Mouse (Mus musculus) forebrain, embryonic 12.5 days (tissue): ENCODE measurements at regions not wholly inside any gene's neighbourhood (a gene's known extent, or its start where the extent isn't known, plus 50 kb on each side); places are given as distances from the start of the nearest gene placed in this dataset.
A peak's percentile ranks its signal among the peaks of the same experiment; 100 is the strongest.
"Not testable (repeated sequence)": the region's sequence is repeated elsewhere in the genome, so short reads cannot be mapped to it uniquely, and the experiment has no call there.

ENCODE experiments used
- ATAC-seq: fragments of 200-750 bp; cut with Nextera tagmentation; 2 replicates; pipeline ENCODE4 v1.8.0; 2017; ENCODE audit warnings: moderate TSS enrichment; ENCODE audit not compliant: low FRiP score
- H3K27ac ChIP-seq: fragments of 300-500 bp; sonication (generic); 2 replicates; pipeline ENCODE4 v1.5.1; 2016; ENCODE audit warnings: mild to moderate bottlenecking
- H3K27me3 ChIP-seq: fragments of 300-500 bp; sonication (generic); 2 replicates; pipeline ENCODE4 v1.6.1; 2016; ENCODE audit warnings: mild to moderate bottlenecking
- H3K36me3 ChIP-seq: fragments of 300-500 bp; sonication (generic); replicated peaks from 2 replicates; pipeline ENCODE4 v1.6.1; 2016; ENCODE audit warnings: mild to moderate bottlenecking
- H3K4me1 ChIP-seq: fragments of 300-500 bp; sonication (generic); 2 replicates; pipeline ENCODE4 v1.6.1; 2016
- H3K4me2 ChIP-seq: fragments of 300-500 bp; sonication (generic); 2 replicates; pipeline ENCODE4 v1.6.1; 2016; ENCODE audit warnings: mild to moderate bottlenecking, moderate library complexity
- H3K4me3 ChIP-seq: fragments of 300-500 bp; sonication (generic); replicated peaks from 2 replicates; pipeline ENCODE4 v1.5.1; 2016; ENCODE audit warnings: mild to moderate bottlenecking
- H3K9ac ChIP-seq: fragments of 300-500 bp; sonication (generic); 2 replicates; pipeline ENCODE4 v1.6.1; 2016; ENCODE audit warnings: mild to moderate bottlenecking
- H3K9me3 ChIP-seq: fragments of 300-500 bp; sonication (generic); 2 replicates; pipeline ENCODE4 v1.6.1; 2016
- WGBS: fragments of 180-500 bp; shearing (Covaris S2); methylation state at CpG from one replicate; pipeline ENCODE4 v1.1.7; 2016; 5-methylcytosine and 5-hydroxymethylcytosine counted together

DNA sequence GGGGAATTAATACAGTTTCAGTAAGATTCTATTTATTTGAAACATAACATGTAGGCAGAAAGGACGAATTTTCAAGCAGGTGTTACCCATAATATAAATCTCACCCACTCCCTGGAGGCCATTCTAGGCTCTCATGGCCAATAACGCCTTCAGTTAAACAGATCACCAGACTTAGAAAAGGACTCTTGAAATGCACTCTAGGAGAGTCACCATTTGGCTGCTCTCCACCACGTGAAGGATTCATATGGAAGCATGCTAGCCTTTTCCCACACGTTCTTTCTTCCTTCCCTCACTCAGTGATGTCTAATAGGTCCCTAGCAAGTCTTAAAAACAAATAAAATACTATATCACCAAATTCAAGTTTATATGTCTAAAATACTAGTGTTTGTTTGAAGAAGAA, 367.7 kb downstream of the Tox3 start:
- Histone ChIP-seq H3K4me3 (no peak overlapping the region), H3K36me3 (no peaks in the 10 kb centered on the region), H3K4me1 (no peaks in the 10 kb centered on the region), H3K27me3 (no peaks in the 10 kb centered on the region), H3K27ac (no peak overlapping the region), H3K9me3 (no peaks in the 10 kb centered on the region), H3K9ac (no peak overlapping the region), H3K4me2 (no peak overlapping the region)
- no peak for ATAC-seq
- WGBS: 81% methylated on average over 4 of the region's 4 CpGs

DNA sequence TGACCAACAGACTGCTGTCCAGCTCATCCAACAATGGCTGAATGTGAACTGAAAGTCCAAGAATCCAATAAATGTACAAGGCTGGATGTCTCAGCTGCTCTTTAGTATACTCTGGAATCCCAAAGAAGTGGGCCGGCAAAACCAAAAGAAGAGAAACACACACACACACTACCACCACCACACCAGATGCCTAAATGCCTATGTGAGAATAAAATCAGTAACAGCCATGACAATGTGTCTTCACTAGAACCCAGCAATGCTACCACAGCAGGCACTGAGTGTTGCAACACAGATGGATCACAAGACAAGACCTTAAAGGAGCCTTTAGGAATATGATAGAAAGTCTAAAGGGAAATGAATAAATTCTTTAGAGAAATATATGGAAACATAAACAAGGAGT, 385.3 kb downstream of the Tox3 start:
- Histone ChIP-seq H3K36me3 (no peaks in the 10 kb centered on the region), H3K27ac (no peak overlapping the region), H3K4me2 (no peak overlapping the region), H3K9ac (no peak overlapping the region), H3K4me1 (no peaks in the 10 kb centered on the region), H3K4me3 (no peak overlapping the region), H3K27me3 (no peaks in the 10 kb centered on the region), H3K9me3 (no peaks in the 10 kb centered on the region)
- ATAC-seq: no peak
- WGBS: 83% methylated on average over 1 of the region's 1 CpGs

DNA sequence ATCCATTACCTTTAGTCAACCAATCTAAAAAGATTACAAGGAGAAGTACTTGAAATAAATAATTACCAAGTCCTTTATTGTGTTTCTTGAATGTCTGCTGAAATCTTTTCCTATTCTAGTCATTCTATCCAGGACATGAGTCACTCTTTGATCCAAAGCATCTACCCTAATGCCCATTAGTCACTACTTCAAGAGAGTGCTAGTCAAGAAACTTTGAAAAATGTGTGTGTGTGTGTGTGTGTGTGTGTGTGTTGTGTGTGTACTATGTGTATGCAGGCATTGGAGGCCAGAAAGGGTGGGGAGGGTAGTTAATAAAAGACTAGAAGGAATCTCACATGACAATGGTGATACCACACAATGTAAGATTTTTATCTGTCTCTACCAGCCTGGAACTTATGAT, 390.7 kb downstream of the Tox3 start:
- H3K36me3 ChIP-seq: no peaks in the 10 kb centered on the region
- H3K4me3 ChIP-seq: no peak overlapping the region
- H3K27ac ChIP-seq: no peak overlapping the region
- H3K4me2 ChIP-seq: no peak overlapping the region
- H3K9me3 ChIP-seq: no peaks in the 10 kb centered on the region
- H3K9ac ChIP-seq: no peak overlapping the region
- no peak for ATAC-seq
- peaks cover 10% of the 10 kb centered on the region for H3K4me1 ChIP-seq
- no peaks in the 10 kb centered on the region for H3K27me3 ChIP-seq

DNA sequence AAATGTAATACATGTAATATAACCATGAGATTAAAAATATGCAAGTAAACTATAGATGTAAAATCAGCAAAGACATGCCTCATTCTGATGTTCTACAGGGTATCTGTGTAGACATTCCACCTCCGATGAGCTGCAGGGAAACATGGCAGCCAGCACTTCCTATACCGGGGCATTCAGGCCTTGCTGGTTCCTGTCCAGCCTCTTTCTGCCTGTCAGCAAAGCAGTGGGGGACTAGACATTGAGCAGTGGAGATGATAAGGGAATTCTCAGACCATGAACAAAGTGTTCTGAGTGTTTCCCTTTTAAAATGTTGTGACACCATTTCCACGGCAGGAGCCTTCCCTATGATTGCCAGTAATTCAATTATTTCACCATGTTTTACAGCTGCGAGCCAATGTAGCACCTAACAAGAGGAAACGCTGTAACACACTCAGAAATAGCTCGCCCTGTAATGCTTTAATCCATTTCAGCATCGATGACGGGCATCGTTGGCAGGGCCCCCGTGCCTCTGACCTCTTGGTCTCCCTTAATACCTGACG, 391.6 kb downstream of the Tox3 start:
- H3K4me2 ChIP-seq: no peak overlapping the region
- H3K27ac ChIP-seq: no peak overlapping the region
- 27% methylated on average over 11 of the region's 11 CpGs for WGBS

DNA sequence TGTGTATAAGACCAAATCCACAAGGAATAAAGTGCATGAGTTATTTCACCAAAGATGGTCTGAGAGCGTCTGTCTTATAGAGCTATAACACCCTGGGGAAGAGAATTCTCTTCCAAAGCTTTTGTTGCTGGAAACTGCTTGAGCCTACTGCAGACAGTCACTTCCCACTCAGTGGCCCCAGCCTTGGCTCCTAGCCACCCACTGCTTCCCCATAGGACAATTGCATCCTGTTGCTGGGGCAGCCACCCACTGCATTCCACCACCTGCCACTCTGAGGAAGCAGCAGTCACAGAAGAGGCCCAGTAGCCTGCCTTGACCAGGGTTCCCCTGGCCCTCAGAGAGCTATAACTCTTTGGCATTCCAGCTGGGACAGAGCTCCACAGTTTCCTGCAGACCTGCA, 409.3 kb downstream of the Tox3 start:
- Histone ChIP-seq H3K4me2 (no peak overlapping the region), H3K9ac (no peak overlapping the region), H3K36me3 (no peaks in the 10 kb centered on the region), H3K27me3 (no peaks in the 10 kb centered on the region), H3K4me1 (no peaks in the 10 kb centered on the region), H3K27ac (no peak overlapping the region), H3K9me3 (peaks cover 3% of the 10 kb centered on the region; the same call in 1 of the 2 replicates), H3K4me3 (no peak overlapping the region)
- no peak for ATAC-seq
- 94% methylated on average over 1 of the region's 1 CpGs for WGBS

More for the DNA sequence above, 391.6 kb downstream of the Tox3 start:
- H3K4me1 ChIP-seq: peaks cover 10% of the 10 kb centered on the region
- H3K27me3 ChIP-seq: no peaks in the 10 kb centered on the region
- H3K9me3 ChIP-seq: no peaks in the 10 kb centered on the region
- no peak overlapping the region for H3K9ac ChIP-seq
- no peak for ATAC-seq
- H3K36me3 ChIP-seq: no peaks in the 10 kb centered on the region
- H3K4me3 ChIP-seq: no peak overlapping the region

DNA sequence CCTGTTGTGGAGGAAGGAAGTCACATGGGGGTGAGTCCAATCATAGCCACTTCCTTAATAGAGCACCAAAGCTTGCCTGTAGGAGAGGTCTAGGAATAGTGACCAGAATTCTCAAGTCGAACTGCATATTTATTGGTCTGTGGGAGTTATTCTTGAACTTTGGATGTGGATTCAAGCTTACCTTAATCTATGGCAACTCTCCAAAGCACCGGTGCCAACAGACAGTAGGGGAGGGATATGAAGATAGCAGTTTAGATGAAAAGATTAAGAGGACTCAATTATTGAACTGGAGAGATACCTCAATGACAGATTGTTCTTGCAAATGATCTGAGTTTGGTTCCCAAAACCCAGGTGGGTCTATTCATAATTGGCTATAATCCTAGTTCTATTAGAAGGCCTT, 413.6 kb downstream of the Tox3 start:
- Histone ChIP-seq H3K4me1 (no peaks in the 10 kb centered on the region), H3K27ac (no peak overlapping the region), H3K36me3 (no peaks in the 10 kb centered on the region), H3K4me3 (no peak overlapping the region), H3K4me2 (no peak overlapping the region), H3K9ac (no peak overlapping the region), H3K27me3 (no peaks in the 10 kb centered on the region), H3K9me3 (peaks cover 3% of the 10 kb centered on the region; the same call in 1 of the 2 replicates)
- ATAC-seq: no peak
- 93% methylated on average over 2 of the region's 2 CpGs for WGBS

DNA sequence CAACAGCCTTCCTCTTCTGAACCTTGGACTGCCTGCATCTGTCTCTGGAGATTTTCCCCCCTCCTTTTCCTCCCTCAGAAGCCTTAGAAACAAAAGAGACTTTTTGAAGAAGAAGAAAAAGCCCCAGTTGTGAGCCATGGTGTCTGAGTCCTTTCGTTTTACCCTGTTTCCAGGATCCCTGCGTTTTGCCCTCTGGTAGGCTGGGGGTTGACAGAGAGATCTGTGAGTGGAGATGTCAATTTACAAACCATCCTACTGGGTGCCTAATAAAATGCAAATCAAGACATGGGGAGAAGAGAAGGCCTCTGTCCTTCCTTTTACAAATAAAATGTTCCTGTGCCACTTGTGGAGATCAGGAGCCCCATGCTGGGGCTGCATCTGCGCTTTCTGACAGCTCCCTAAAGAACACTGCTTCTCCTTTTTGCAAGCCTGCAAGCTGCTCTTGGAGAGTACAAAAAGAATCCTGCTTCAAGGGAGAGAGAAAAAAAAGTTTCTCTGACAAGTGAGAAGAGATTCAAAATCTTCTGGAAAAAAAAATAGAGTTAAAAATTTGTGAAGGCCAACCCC, 421.4 kb downstream of the Tox3 start:
- Histone ChIP-seq H3K27ac (peak overlapping the region; percentile 76), H3K4me1 (peaks cover 20% of the 10 kb centered on the region), H3K9ac (no peak overlapping the region; the same call in 1 of the 2 replicates), H3K4me2 (no peak overlapping the region), H3K9me3 (no peaks in the 10 kb centered on the region), H3K4me3 (no peak overlapping the region), H3K27me3 (no peaks in the 10 kb centered on the region), H3K36me3 (no peaks in the 10 kb centered on the region)
- 0 out of 2 replicates have a peak, but pooled peaks have one; percentile 33 for ATAC-seq
- WGBS: 9% methylated on average over 3 of the region's 3 CpGs

DNA sequence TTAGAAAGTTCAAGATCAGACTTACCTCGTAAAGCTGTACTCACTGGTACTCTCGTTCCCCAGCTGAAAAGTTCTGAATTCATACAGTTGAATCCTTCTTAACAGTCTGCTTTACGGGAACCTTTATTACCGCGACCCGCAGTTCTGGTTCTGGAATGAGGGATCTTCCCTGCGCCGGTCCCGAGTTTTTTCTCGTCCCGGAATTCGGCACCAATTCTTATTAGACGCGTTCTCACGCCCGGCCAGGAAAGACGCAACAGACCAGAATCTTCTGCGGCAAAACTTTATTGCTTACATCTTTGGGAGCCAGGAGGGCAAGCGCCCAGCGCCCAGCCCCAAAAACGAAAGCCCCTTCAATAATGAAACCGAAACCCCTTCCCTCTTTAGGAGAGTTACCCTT, 423.4 kb downstream of the Tox3 start:
- H3K9me3 ChIP-seq, H3K4me2 ChIP-seq, H3K36me3 ChIP-seq, H3K27ac ChIP-seq, H3K27me3 ChIP-seq, H3K4me3 ChIP-seq, ATAC-seq, H3K9ac ChIP-seq: not testable (repeated sequence)
- H3K4me1 ChIP-seq: peaks cover 20% of the 10 kb centered on the region
- 97% methylated on average over 11 of the region's 22 CpGs for WGBS

DNA sequence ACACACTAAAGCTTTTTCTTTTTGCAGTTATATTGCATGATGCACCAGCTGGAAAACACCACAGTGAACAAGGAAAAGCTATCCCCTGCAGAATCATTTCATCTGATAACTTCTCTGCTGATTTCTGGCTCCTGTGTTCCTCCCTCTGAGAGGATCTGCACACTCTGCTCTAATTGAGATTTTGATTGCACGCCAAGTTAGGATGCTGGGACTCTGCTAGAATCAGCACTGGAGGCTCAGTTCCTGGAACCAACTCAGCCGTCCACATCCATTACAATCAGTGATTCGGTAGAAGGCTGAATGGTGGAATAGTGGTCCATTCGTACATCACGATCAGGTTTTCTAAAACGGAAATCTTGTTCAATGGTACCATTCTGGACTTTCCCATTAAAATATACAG, 434.1 kb downstream of the Tox3 start:
- 94% methylated on average over 6 of the region's 6 CpGs for WGBS
- H3K4me3 ChIP-seq: no peak overlapping the region
- no peaks in the 10 kb centered on the region for H3K27me3 ChIP-seq
- no peaks in the 10 kb centered on the region for H3K36me3 ChIP-seq
- no peak overlapping the region for H3K4me2 ChIP-seq
- H3K27ac ChIP-seq: no peak overlapping the region
- ATAC-seq: no peak
- no peaks in the 10 kb centered on the region for H3K4me1 ChIP-seq
- no peak overlapping the region for H3K9ac ChIP-seq
- H3K9me3 ChIP-seq: no peaks in the 10 kb centered on the region

DNA sequence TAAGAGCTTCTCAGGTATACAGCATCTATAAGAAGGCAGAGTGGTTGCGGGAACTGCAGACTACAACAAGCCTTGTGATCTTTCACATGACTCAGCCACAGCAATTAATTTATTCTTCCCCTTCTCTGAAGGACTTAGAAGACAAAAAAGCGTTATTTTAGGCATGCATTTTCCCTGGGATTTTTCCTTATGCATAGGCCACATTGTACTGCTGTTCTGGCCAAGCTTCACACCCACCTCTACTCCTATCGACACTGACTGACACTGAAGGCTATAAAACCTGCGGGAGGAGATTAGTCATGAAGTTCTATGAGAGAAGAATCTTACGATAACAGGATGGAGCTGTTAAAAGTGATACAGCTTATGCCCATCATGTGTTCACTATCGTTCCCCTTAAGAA, 441.9 kb downstream of the Tox3 start:
- H3K4me2 ChIP-seq: no peak overlapping the region
- no peak overlapping the region for H3K9ac ChIP-seq
- no peaks in the 10 kb centered on the region for H3K9me3 ChIP-seq
- no peak overlapping the region for H3K27ac ChIP-seq
- H3K27me3 ChIP-seq: no peaks in the 10 kb centered on the region
- no peaks in the 10 kb centered on the region for H3K36me3 ChIP-seq
- WGBS: 74% methylated on average over 6 of the region's 6 CpGs
- peaks cover 20% of the 10 kb centered on the region for H3K4me1 ChIP-seq
- H3K4me3 ChIP-seq: no peak overlapping the region
- ATAC-seq: no peak

DNA sequence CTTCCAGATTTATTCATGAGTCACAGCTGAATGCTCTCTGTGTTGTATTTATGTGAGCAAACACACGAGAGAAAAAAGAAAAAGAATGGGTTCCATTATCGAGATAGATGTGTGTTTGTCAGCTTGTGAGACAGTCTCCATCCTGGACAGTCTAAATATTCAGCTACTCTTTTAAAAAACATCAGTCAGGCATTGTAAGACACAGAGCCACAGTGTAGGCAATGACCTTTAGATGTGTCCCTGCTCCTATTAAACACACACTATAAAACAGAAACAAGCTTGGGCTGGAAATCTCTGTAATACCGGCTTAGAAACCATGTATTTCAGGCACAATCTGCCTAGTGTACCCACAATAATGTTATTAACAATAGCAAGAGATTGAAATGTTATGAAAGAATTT, 442.6 kb downstream of the Tox3 start:
- H3K4me3 ChIP-seq: no peak overlapping the region
- no peaks in the 10 kb centered on the region for H3K9me3 ChIP-seq
- peaks cover 20% of the 10 kb centered on the region for H3K4me1 ChIP-seq
- no peak overlapping the region for H3K9ac ChIP-seq
- no peak overlapping the region for H3K27ac ChIP-seq
- 46% methylated on average over 3 of the region's 3 CpGs for WGBS
- no peaks in the 10 kb centered on the region for H3K36me3 ChIP-seq
- no peaks in the 10 kb centered on the region for H3K27me3 ChIP-seq
- no peak overlapping the region for H3K4me2 ChIP-seq
- no peak for ATAC-seq

DNA sequence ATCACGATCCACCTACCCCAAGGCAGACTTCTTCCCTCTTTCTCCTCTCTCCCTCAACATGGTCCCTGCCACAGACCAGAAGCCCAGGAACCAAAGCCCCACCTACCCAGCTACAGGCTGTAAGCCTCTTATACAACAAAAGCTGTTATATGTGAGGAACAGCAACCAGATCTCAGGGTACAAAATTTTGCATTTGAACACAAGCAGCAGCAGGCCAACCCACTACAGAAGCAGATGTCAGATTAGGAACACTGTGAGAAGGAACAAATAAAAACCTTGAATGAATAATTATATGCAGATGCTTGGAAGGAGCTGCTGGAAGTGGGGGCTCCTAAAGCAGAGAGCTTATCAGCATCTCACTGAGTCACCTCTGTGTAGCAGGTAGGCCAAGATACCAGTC, 444.8 kb downstream of the Tox3 start:
- 59% methylated on average over 1 of the region's 1 CpGs for WGBS
- no peak overlapping the region for H3K4me2 ChIP-seq
- peaks cover 20% of the 10 kb centered on the region for H3K4me1 ChIP-seq
- no peaks in the 10 kb centered on the region for H3K27me3 ChIP-seq
- no peak overlapping the region for H3K9ac ChIP-seq
- H3K9me3 ChIP-seq: no peaks in the 10 kb centered on the region
- no peaks in the 10 kb centered on the region for H3K36me3 ChIP-seq
- no peak overlapping the region for H3K4me3 ChIP-seq
- no peak for ATAC-seq
- H3K27ac ChIP-seq: no peak overlapping the region

DNA sequence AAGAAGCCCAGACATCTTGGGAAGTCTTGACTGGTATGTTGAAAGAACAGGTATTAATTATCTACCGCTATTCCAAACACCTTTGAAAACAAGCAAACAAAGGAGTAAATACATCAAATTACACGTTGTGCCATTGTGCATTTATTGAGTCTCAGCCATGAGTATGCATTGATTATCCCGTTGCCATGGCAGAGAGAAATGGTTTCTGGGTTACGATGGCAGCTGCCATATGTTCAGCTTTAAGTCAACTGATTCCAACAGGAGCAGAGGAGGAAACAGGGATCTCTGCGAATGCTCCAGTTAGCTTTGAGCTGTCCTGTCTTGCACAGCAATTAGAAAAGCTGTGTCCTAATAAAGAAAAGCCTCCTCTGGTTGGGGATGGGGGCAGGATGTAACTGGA, 475.4 kb downstream of the Tox3 start:
- 47% methylated on average over 5 of the region's 5 CpGs for WGBS
- ATAC-seq: no peak

More for the DNA sequence above, 475.4 kb downstream of the Tox3 start:
- Histone ChIP-seq H3K4me2 (no peak overlapping the region), H3K9me3 (no peaks in the 10 kb centered on the region), H3K36me3 (no peaks in the 10 kb centered on the region), H3K9ac (no peak overlapping the region), H3K4me1 (peaks cover 9% of the 10 kb centered on the region; the same call in 1 of the 2 replicates), H3K4me3 (no peak overlapping the region), H3K27me3 (no peaks in the 10 kb centered on the region), H3K27ac (no peak overlapping the region)
